Mouse (Mus musculus) heart, postnatal 4 days (tissue): Measurements from ENCODE around the gene Zfhx3. TPM values are rescaled to one million over a fixed set of nuclear protein-coding genes. Genes with fewer than 3 reads are reported as not detected.

Source experiments
- DNase-seq: peaks from one replicate; pipeline ENCODE4 v3.0.0; 2021
- total RNA-seq, 2 experiments: library from RNA; stranded (reverse); gene quantifications; 2 replicates each; pipeline ENCODE4 v1.2.3; 2021

The Zfhx3 gene
- total RNA-seq, 2 experiments from 2014 or later: 9.7 to 11.5 TPM

DNA sequence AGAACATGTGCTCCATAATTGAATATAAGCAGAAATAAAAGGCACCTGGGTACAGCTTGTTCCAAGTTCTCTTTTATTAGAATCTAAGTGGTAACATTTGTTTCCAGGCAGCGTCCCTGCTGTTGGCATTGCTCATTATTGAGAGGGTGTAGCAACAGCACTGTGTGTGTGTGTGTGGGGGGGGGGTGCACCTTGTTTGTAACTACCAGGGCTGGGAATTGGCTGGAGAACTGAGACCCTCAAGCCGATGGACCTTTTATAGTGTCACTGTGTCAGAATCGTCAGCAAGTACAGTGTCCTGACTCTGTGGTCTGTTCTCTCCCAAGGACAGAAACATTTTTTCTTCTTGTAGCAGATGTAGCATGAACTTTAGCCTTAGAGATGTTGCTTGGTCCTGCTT lies 77.2 kb downstream of the Zfhx3 start:
- no peak for DNase-seq

DNA sequence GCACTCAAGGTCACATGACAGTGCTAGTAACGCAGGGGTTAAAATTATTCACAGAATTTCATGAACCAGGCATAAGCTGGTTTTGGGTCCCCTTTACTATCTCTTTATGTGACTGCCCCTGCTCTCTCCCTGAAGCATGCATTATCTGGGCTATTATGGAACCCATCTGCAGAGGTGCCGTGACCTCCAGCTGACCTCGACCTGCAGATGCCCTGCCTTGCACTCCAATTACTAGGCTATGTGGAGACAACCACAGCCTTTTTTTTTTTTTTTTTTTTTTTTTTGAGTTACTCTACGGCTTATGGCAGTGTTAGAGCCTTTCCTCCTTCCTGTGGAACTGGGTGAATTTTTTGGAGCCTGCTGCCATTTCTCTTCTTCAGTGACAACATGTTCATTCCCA lies 80.0 kb downstream of the Zfhx3 start:
- no peak for DNase-seq

DNA sequence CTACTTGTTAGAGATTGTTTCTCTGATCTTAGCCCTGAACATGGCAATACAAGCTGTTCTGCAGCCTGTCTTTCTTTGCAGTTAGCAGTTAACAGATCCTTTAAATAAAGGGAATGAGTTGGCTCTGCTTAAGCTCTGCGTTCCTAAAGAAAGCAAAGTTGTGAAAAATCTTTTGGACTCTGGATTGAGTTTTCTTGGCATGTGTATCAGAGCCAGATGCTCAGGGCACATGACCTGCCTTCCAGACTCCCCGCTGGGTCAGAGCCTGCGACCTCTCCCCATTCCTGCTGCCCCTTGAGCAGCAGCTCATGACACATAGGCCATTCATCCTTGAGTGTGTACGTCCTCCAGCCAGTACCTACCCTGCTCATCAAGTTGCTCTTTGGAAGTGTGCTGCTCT lies 81.9 kb downstream of the Zfhx3 start:
- DNase-seq: no peak

DNA sequence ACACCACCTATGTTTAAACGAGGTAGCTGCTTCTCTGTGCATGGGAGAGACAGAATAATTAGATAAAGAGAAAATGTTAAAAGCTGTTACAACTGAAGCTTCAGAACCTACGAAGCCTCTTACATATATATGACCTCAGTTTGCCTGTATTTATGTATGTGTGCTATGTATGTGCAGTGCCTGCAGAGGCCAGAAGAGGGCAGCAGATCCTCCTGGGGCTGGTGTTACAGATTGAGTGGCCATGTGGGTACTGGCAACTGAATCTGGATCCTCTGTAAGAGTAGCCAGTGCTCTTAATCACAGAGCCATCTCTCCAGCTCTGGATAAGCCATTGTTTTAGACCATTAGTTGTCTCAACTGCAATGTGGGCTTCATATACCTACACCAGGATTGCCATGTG lies 82.8 kb downstream of the Zfhx3 start:
- DNase-seq: no peak

DNA sequence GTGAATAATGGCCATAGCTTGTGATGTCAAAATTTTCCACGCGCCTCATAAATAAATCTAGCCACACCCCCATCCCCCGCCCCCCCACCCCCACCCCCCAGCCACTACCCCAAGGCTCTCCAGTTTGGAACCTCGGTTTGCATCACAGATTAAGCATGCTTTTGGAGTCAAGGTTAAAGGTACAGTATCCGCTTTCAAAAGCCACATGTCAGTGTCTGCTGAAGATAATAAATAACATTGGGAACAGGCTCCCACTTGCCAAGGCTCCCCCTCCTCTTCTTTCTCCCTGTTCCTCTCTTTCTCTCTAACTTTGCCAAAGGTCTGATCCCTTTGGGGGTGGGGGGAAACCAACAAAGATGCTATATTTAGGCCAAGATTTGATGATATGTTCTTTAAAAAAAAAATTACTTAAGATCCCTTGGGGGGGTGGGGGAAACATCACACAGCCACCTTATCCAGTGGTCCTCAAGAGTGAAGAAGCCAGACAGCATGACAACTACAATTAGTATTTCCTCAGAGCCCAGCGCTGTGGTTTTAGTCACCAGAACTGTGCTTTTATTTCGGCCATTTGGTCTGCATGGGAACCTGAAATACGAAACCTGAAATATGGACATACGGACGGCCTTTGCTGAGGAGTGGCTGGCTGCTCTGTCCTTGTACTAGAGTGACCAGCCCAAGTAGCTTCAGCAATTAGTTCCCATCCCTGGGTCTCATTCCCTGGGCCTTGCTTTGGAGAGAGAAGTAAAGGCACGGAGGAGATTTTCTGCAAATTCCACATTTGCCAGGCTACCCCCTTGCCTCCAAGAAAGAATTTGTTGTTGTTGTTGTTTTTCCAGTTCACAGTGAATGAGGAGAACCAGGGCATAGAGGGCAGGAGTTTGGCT lies 84.4 kb downstream of the Zfhx3 start:
- no peak for DNase-seq

DNA sequence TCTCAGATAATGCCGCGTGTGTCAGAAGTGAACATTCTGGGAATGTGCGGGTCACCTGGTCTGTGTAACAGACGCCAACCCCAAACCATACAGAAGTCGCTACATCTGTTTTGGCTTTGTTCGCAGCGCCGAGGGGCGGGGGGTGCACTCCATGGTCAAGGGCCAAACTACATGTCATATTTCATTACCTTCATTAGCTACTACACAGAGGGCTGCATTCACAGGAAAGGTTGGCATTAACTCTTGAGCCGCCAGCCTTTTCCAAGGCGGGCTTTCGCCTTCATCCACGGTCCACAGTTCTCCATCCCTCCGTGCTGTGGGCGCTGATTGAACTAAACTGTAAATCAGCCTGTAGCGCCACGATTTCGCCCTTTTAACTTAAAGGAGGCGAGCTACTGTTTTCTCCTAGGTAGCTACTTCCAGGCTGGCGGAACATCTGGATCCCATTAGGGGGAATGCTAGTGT lies 85.1 kb downstream of the Zfhx3 start:
- DNase-seq: no peak

DNA sequence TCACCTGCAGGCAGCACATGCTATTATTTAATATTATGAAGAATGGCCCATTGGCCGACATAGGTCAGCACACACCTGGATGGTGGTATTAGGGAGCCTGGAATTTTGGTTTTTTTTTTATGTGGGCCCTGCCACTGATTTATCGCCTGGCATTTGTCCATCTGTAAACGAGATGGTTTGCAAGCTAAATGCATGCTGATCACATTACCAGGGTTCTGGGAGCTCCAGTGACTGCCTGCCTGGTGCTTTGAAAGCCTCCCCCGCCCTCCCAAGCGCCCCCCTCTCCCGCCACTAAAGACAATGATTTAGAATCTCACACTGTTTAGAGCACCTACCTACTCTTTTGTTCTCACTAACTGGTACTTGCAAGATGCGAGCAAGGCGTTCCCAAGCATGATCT lies 86.0 kb downstream of the Zfhx3 start:
- no peak for DNase-seq

DNA sequence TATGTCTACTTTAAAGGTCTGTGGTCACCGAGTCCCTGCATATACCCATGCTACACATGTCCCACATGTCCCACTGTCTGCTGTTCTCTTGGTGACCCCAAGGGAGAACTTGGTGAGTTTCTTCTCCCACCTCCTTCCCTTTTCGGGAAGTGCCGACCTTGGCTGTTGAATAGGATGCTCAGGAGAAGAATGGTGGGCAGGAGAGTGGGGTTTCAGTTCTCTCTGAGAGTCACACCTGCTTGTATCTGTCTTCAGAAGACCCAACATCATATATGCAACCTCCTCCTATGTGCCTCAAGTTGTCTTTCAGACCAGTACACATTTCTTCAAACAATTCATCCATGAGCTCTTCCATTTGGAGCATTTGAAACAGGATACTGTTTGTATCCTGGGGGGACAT lies 88.7 kb downstream of the Zfhx3 start:
- DNase-seq: no peak

DNA sequence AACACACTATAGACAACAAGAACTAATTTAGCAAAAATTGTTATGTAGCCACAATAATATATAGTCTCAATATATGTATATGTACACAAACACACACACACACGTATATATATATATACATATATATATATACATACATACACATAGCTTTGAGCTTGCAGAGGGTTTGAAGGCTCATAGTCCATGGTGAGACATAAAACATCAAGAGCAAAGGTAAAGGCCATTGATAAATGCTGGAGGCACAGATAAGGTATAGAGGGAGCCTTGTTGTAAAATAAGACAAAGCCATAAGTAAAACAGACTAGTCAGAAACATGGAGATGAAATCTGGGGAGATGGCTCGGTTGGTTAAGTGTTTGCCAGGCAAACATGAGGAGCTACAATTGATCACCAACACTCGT lies 91.6 kb downstream of the Zfhx3 start:
- no peak for DNase-seq

DNA sequence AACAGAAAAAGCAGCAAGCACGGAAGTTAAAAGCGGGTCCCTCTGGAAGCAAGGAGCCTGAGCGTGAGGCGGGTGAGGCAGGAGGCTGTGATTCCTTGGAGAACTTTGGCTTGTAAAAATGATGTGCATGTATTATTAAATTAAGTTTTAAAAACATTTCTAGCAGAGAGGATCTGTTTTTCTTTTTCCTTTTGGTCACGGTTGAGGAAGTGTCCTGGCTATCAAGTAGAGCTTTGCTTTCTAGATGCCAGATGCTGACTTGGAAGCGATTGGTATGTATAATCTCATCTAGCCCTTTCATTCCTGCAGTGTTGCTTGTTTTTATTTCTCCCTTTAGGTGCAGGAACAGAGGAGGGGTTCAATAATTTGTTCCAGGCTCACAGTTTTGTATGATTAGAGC lies 92.3 kb downstream of the Zfhx3 start:
- DNase-seq: no peak

DNA sequence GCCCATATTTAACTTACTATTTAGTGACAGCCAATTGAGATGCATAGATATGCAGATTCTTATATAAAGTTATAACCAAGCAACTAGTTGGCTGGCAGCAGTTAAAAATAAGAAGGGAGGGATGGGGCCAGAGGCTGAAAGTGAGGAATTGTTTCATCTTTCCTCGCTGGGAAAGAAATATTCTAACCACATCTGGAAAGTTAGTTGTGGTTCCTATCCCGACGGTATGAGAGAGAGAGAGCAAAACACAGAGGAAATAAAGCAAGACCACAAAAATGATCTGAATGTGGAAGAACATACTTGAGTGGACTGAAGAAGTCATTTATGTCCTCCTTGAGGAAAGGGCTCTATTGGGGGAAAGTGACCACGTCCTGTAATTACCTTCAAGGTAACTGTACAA lies 101.2 kb downstream of the Zfhx3 start:
- DNase-seq: no peak

DNA sequence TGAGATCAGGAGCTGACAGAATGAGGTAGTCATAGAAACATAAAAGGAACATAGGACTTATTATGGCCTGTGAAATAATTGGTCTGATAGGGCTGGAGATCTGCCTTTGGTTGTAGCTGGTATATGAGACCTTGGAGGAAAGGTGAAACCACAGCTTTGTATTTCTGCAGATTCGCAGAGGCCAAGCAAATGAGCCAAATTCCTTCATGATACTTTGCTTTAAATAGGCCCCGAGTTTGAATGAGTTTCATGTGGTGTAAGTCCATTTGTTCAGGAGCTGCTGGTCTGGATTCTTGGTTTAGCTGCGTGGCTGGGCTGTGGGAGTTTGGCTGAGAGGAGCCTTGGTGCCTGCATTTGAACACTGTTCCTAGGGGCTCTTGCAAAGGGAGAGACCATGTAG lies 101.7 kb downstream of the Zfhx3 start:
- DNase-seq: no peak

DNA sequence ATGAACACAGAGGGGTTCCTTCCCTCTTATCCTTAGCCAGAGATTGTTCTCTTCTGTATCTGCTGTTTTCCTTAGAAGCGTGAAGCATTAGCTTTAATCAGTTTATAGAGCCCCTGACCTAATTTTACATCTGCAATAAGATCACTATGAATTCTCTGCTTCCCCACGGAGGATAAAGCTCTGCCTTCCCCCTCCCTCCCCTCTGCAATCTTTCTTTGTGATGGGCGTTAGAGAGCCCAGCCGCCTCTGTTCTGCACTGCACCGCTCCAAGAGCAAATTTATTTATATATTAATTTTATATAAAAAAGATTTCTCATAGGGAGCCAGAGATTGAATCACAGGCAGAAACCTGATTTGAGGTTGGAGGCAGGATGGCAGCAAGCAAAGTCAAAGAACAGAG lies 113.8 kb downstream of the Zfhx3 start:
- no peak for DNase-seq

DNA sequence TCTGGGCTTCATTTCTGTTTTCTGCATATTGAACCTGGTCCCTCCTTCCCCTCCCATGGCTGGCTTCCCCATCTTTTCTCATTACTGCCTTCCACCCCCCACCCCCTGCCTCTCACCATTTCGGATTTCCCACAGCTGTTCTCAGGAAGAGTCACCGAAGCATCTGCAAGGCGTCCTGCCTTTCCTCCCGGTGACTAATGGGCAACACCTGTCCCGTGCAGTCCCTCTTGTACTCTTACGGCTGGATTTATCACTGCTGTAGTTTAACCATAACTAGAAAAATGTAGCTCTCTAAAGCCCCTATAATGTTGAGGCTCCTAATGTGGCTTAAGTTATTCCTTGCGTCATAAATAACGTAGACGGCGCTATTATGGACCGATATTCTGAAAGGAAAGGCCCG lies 119.5 kb downstream of the Zfhx3 start:
- DNase-seq: no peak

DNA sequence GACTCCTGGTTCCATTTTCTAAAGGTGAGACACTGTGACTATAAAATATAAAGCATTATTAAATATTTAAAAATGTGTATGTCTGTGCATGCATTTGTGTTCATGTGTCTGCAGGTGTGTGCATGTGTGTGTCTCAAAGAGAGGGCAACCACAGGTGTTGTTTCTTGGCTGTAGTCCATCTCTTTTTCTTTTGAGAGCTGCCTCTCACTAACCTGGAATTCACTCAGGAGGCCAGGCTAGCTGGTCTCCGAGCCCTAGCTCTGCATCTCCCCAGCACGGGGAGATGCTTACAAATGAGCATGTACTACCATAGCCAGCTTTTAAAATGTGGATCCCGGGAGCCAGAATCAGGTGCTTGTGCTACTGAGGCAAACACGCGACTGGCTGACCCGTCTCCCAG lies 124.7 kb downstream of the Zfhx3 start:
- no peak for DNase-seq

DNA sequence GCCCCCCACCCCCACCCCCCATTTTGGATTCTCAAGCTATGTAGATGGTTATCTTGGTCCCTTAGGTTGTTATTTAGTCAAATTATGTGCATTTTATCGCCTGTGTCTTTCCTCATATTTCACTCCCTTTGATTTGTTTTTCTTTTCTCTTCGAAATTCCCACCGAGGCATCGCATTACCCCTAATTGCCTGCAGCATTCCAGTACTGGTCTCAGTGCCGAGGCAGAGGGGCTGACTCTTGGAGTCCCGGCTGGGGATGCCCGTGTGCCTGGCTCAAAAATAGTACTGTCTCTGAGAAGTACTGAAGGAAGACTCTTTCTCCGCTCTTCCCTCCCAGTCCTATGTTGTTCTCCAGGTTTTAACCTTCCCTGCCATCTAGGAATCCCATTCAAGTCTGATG lies 125.8 kb downstream of the Zfhx3 start:
- no peak for DNase-seq

DNA sequence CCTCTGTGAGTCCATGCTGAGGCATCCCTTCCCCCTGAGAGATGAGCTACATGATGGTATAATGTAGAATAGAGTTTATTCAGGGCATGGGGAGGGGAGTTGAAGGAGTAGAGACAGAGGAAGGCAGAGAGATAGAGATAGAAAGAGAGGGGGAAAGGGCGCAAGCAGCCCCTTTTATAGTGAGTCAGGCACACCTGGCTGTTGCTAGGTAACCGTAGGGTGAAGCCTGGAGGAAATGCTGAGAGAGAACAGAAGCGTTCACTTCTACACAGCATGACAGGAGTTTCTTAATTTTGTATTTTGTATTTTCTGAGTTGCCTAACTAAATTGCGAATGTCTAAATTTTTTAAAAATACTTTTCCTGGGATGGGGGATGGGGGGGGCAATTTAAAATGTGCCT lies 128.0 kb downstream of the Zfhx3 start:
- DNase-seq: no peak

DNA sequence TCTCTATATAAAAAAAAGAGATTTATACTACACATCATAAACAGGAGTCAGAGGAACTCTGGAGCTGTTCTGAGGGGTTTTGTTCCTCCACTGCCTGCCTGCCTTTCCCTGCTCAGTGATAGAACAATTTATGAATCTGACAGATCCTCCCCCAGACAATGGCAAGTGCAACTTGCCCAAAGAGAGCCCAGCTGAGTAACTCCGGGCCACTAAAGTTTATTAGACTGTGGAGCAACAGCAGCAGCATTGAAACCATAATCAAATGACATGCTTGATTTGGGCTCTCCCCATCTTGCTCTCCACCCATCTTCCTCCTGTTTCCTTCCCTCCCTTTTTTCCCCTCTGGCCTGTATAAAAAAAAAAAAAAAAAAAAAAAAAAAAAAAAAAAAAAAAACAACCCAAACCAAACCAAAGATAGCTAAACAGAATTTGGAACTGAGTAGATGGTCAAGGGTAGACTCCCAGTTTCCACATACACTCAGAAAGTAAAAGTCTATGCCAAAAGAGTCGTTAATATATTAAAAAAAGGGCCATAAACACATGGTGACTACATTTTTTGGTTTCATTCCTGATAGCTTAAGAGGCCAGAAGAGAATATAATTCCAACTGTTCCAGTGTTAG lies 129.8 kb downstream of the Zfhx3 start:
- DNase-seq: no peak

DNA sequence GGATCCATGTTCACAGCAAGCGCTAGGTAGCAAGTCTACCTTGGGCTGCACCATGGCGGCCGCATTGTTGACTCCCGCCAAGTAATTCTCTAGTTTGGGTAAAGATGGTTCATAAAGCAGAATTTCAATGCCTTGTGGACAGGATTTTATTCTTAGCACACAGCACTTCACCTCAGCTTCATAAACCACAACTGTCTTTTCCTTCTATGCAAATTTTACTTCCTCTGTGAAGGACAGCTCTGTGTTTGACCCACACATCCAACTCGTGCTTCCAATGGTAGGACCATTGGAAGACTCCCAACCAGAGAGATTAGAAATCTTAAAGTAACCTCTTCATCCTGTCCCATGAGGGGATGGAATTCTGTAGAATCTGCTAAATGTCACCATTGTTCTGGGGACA lies 130.4 kb downstream of the Zfhx3 start:
- no peak for DNase-seq

DNA sequence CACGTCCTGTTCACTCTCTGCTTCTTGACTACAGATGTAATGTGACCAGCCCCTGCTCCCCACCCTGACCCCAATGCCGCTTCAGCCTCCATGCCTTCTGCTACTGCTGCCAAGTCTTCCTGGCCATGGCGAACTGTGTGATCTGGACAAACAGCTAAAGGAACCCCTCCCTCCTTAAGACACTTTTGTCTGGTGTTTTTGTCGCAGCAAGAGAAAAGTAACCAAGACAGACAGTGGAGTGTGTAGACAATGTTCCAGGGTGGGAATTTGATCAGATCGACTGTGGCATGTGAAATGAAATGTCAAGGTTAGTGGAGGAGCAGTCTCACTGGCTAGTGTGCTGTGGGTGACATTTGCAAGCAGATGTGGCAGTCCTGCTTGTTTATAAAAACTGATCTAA lies 132.7 kb downstream of the Zfhx3 start:
- DNase-seq: no peak

DNA sequence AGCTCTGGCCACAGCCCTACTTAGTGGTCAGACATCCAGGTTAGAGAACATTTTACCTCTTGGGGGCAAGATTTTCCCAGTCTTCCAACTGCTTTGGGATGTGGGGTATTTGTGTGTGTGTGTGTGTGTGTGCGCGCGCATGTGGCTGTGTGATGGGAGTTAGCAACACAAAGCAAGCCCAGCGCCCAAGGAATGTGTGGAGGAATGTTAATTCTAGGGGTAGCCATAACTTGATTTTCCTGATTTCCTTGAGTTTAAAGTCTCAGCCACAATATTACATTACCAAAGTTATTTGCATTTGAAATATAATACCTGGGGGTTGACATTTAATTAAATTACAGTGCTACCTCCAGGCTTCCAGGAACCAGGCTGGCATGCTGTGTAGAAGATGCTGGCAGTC lies 136.3 kb downstream of the Zfhx3 start:
- no peak for DNase-seq

DNA sequence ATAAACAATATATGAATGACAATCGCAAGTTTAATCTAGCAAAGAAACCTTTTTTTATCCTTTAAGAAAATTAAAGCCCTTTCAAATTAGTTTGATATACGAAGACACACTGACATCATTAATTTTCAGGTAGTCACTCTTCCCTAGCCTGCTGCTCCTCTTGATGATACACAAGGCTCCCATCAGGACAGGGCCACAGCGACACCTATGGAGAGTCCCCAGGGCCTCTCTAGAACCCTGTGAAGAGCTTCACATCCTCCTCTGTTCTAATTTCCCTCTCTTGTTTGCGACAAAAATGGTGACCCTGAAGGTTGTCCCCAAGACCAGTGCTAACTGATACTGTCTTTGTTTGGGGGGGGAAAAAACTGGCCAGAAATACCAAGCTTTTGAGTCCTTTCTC lies 144.5 kb downstream of the Zfhx3 start:
- DNase-seq: no peak

DNA sequence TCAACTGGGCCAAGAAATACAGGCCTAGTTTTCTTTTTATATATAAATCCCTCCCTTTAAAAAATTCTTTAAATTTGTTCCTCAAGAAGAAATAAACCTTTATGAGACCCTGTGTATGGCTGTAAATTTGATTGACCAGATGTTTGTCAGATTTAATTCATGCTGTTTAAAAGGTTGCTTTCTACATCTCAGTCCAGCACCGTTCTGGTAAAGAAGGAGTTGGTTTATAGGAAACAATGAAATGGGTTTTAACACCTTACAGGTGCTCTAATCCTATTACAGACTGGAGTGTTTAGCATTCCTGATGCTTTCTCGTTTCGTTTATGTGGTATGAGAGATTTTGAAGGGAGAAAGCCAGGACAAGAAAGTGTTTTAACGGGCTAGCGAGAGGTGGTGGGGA lies 147.2 kb downstream of the Zfhx3 start:
- DNase-seq: no peak

DNA sequence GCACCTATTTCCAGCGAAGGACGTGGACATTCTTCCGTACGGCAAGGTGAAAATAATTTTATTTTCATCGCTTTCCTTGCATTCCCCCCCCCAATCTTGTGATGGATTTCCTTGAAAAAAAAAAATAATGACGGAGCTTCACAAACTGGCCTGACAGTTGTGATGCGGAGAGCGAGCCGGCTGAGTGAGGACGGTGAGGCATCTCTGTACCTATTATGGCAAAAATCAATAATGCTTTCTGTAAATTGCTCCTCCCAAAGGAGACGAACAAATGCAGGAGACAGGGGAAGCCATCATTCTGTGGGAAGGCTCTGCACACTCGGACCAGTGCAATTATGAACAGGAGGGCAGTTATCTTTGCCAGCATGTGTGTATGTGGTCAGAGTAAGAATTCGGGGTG lies 156.2 kb downstream of the Zfhx3 start:
- DNase-seq: no peak
